In genomic region chr14:47298408-47298792, GRCm38 (mm10) we compare ENCODE assay signal across 8 mouse cellular contexts. TPM values are rescaled to one million over a fixed set of nuclear protein-coding genes. Genes with fewer than 3 reads are reported as not detected.
A peak's percentile ranks its signal among the peaks of the same experiment; 100 is the strongest.
DNase-seq lines count a peak whose midpoint lies in the region; ATAC-seq and TF ChIP-seq lines count a peak whose summit lies in the region.

No protein-coding gene starts in this region.

- TF ChIP-seq POLR2A in heart, adult 2 months (IDR thresholded peaks at IDR 0.05; ENCODE audit: insufficient read depth, low read depth, low read length) = no peak

- peak overlapping the region; percentile 73 for H3K4me2 ChIP-seq in forebrain, embryonic 11.5 days (ENCODE audit: low read depth, low read length, severe bottlenecking)
- H3K4me2 ChIP-seq in stomach, embryonic 16.5 days (ENCODE audit: low read depth, low read length) = peak overlapping the region; percentile 73

- peaks cover 13% of the 10 kb centered on the region for H3K79me2 ChIP-seq in heart, adult 2 months (replicated peaks; ENCODE audit: control insufficient read depth, insufficient read depth, low read length)

- H3K27me3 ChIP-seq in heart, adult 2 months (ENCODE audit: control insufficient read depth, insufficient read depth, low read length) = no peaks in the 10 kb centered on the region
- no peaks in the 10 kb centered on the region for H3K27me3 ChIP-seq in forebrain, embryonic 11.5 days (ENCODE audit: control insufficient read depth, insufficient read depth, low read length)
- no peaks in the 10 kb centered on the region for H3K27me3 ChIP-seq in stomach, embryonic 16.5 days (ENCODE audit: control insufficient read depth, insufficient read depth, low read length)

- H3K9me3 ChIP-seq in forebrain, embryonic 11.5 days (ENCODE audit: control insufficient read depth, low read length) = no peaks in the 10 kb centered on the region
- H3K9me3 ChIP-seq in stomach, embryonic 16.5 days (replicated peaks; ENCODE audit: control insufficient read depth, low read length) = no peaks in the 10 kb centered on the region

- no peak for TF ChIP-seq CTCF in heart, adult 2 months (IDR thresholded peaks at IDR 0.05)

- intact Hi-C loops in heart, adult 2 months (cut with DNase I) = loop anchor here (2.0 to 5.0 kb wide), 2 partner anchors 22 to 99 kb away; partner anchors contain the start of genes Socs4 and Wdhd1
- intact Hi-C loops in heart, postnatal 14 days (cut with DNase I) = loop anchor here (2.0 kb wide), 1 partner anchor 22 kb away; the partner anchor contains the start of genes Socs4 and Wdhd1

- H3K9ac ChIP-seq in heart, adult 2 months (ENCODE audit: low read depth, low read length) = peak overlapping the region; percentile 100
- peak overlapping the region; percentile 98 for H3K9ac ChIP-seq in forebrain, embryonic 11.5 days (ENCODE audit: low read length)
- peak overlapping the region; percentile 98 for H3K9ac ChIP-seq in stomach, embryonic 16.5 days (ENCODE audit: low read length)

- TF ChIP-seq EP300 in heart, adult 2 months (IDR thresholded peaks at IDR 0.05; ENCODE audit: insufficient read depth, low read depth, low read length) = no peak

- H3K27ac ChIP-seq in heart, adult 2 months = peak overlapping the region; percentile 95
- H3K27ac ChIP-seq in forebrain, embryonic 11.5 days (ENCODE audit: low read depth, low read length) = peak overlapping the region; percentile 96
- H3K27ac ChIP-seq in stomach, embryonic 16.5 days (ENCODE audit: low read length) = peak overlapping the region; percentile 96

- peaks cover 6% of the 10 kb centered on the region for H3K4me1 ChIP-seq in heart, adult 2 months (ENCODE audit: control insufficient read depth, insufficient read depth, low read length)
- peaks cover 3% of the 10 kb centered on the region; the same call in 1 of the 2 replicates for H3K4me1 ChIP-seq in forebrain, embryonic 11.5 days (replicated peaks; ENCODE audit: control insufficient read depth, insufficient read depth, low read length)
- H3K4me1 ChIP-seq in stomach, embryonic 16.5 days (ENCODE audit: control insufficient read depth, insufficient read depth, low read length) = peaks cover 8% of the 10 kb centered on the region

- H3K4me3 ChIP-seq in heart, adult 2 months = peak overlapping the region; percentile 96
- H3K4me3 ChIP-seq in forebrain, embryonic 11.5 days (ENCODE audit: low read depth, low read length) = peak overlapping the region; percentile 95
- peak overlapping the region; percentile 97 for H3K4me3 ChIP-seq in stomach, embryonic 16.5 days (replicated peaks; ENCODE audit: low read length)

- peaks cover 21% of the 10 kb centered on the region for H3K36me3 ChIP-seq in heart, adult 2 months (ENCODE audit: control insufficient read depth, insufficient read depth, low read length)
- H3K36me3 ChIP-seq in forebrain, embryonic 11.5 days (ENCODE audit: control insufficient read depth, insufficient read depth, low read length) = no peaks in the 10 kb centered on the region
- no peaks in the 10 kb centered on the region for H3K36me3 ChIP-seq in stomach, embryonic 16.5 days (ENCODE audit: control insufficient read depth, insufficient read depth, low read length)

- peak; percentile 18 for ATAC-seq in CD4-positive, CD25-positive, alpha-beta regulatory T cell, adult 4 months
- ATAC-seq in forebrain, embryonic 11.5 days (replicated peaks; ENCODE audit: low FRiP score) = peak; percentile 83
- peak; percentile 82 for ATAC-seq in stomach, embryonic 16.5 days (ENCODE audit: insufficient read depth, low FRiP score)
- no peak for ATAC-seq in monocyte, adult 5-6 weeks (replicated peaks; ENCODE audit: insufficient number of reproducible peaks, low FRiP score, low TSS enrichment, poor library complexity, severe bottlenecking)

- under 1% methylated on average over 36 of the region's 38 CpGs for WGBS in heart, adult 2 months
- WGBS in forebrain, embryonic 11.5 days = 0% methylated on average over 27 of the region's 38 CpGs
- WGBS in stomach, embryonic 16.5 days = under 1% methylated on average over 38 of the region's 38 CpGs

- no peak for DNase-seq in heart, adult 2 months
- DNase-seq in heart, postnatal 14 days = no peak
- DNase-seq in forebrain, embryonic 11.5 days (ENCODE audit: low spot score) = peak; percentile 86
- DNase-seq in liver = peak; percentile 54
- no peak for DNase-seq in frontal cortex, adult 2 months (ENCODE audit: extremely low spot score in 1 of 2, low spot score in 1 of 2)

RNA-seq across cellular contexts. Expression of gene Mapk1ip1l, which starts 0.3 kb away (rescaled TPM):
- total RNA-seq in heart, adult 2 months (2021) = 10 to 100 TPM; 29.8 to 34.2 TPM
- polyA plus RNA-seq in heart, adult 2 months (2012; rRNA removed) = 14.6 and 15.0 TPM in 2 replicates
- 10 to 100 TPM; 36.9 to 40.7 TPM for total RNA-seq in heart, postnatal 14 days (2021)
- 10 to 100 TPM; 49.1 to 53.7 TPM for polyA plus RNA-seq in CD4-positive, CD25-positive, alpha-beta regulatory T cell, adult 4 months (2017; shearing (Covaris generic))
- polyA plus RNA-seq in forebrain, embryonic 11.5 days (2014; fragmentation: Nextera tagmentation; extraction: Ambion mirVana) = 121 and 122 TPM in 2 replicates
- 61.0 and 63.3 TPM in 2 replicates for polyA plus RNA-seq in stomach, embryonic 16.5 days (2015; fragmentation: Nextera tagmentation; extraction: Ambion mirVana)
- 28.1 and 29.9 TPM in 2 replicates for polyA plus RNA-seq in frontal cortex, adult 2 months (2012; rRNA removed)
- total RNA-seq in monocyte, adult 5-6 weeks (2017) = 48.9 to 87.0 TPM (median 54.2 TPM) in 3 replicates

RNA-seq across cellular contexts. Expression of gene Socs4, which starts 21.7 kb away (rescaled TPM):
- 10 to 100 TPM; 13.4 to 14.9 TPM for total RNA-seq in heart, adult 2 months (2021)
- 2.2 and 5.5 TPM in 2 replicates for polyA plus RNA-seq in heart, adult 2 months (2012; rRNA removed)
- total RNA-seq in heart, postnatal 14 days (2021) = 10 to 100 TPM; 16.3 to 20.0 TPM
- 1 to 10 TPM; 4.0 to 6.0 TPM for polyA plus RNA-seq in CD4-positive, CD25-positive, alpha-beta regulatory T cell, adult 4 months (2017; shearing (Covaris generic))
- 5.2 and 5.5 TPM in 2 replicates for polyA plus RNA-seq in forebrain, embryonic 11.5 days (2014; fragmentation: Nextera tagmentation; extraction: Ambion mirVana)
- 2.8 and 3.2 TPM in 2 replicates for polyA plus RNA-seq in stomach, embryonic 16.5 days (2015; fragmentation: Nextera tagmentation; extraction: Ambion mirVana)
- 5.6 and 5.9 TPM in 2 replicates for polyA plus RNA-seq in frontal cortex, adult 2 months (2012; rRNA removed)
- 16.2 to 46.3 TPM (median 33.6 TPM) in 3 replicates for total RNA-seq in monocyte, adult 5-6 weeks (2017)

RNA-seq across cellular contexts. Expression of gene Wdhd1, which starts 21.7 kb away (rescaled TPM):
- under 1 TPM; 0.48 to 0.73 TPM for total RNA-seq in heart, adult 2 months (2021)
- 0.33 and 0.53 TPM in 2 replicates for polyA plus RNA-seq in heart, adult 2 months (2012; rRNA removed)
- total RNA-seq in heart, postnatal 14 days (2021) = 1 to 10 TPM; 1.5 to 2.0 TPM
- 10 to 100 TPM; 12.2 to 20.7 TPM for polyA plus RNA-seq in CD4-positive, CD25-positive, alpha-beta regulatory T cell, adult 4 months (2017; shearing (Covaris generic))
- 54.2 and 57.8 TPM in 2 replicates for polyA plus RNA-seq in forebrain, embryonic 11.5 days (2014; fragmentation: Nextera tagmentation; extraction: Ambion mirVana)
- 23.4 and 25.6 TPM in 2 replicates for polyA plus RNA-seq in stomach, embryonic 16.5 days (2015; fragmentation: Nextera tagmentation; extraction: Ambion mirVana)
- polyA plus RNA-seq in frontal cortex, adult 2 months (2012; rRNA removed) = 5.6 and 6.6 TPM in 2 replicates
- 12.2 to 20.8 TPM (median 15.2 TPM) in 3 replicates for total RNA-seq in monocyte, adult 5-6 weeks (2017)

Comparison
In these comparisons a context has a peak if more than half of its experiments do, and no peak if none do; other contexts are left out.
1. DNase-seq: peak in forebrain, embryonic 11.5 days (single experiment) and liver (single experiment); none in heart, adult 2 months (0 of 2), heart, postnatal 14 days (0 of 2) and frontal cortex, adult 2 months (0 of 2).
2. Peak in every context shown above with its lines, with median percentiles within 50 percentile points of each other: H3K27ac ChIP-seq, H3K4me3 ChIP-seq and H3K9ac ChIP-seq.